Mouse (Mus musculus) bone marrow, adult 2 months (tissue): ENCODE data around the gene Rom1. TPM values are rescaled to one million over a fixed set of nuclear protein-coding genes. Genes with fewer than 3 reads are reported as not detected.

Experiments used
- H3K27ac ChIP-seq: fragments of 200-500 bp; 2 replicates; pipeline ENCODE4 v1.5.1; 2012; ENCODE audit warnings: low read depth, mild to moderate bottlenecking, control low read depth, inconsistent platforms, low read length; ENCODE audit not compliant: control insufficient read depth, poor library complexity, insufficient read depth
- H3K4me1 ChIP-seq: fragments of 200-500 bp; 2 replicates; pipeline ENCODE4 v1.6.1; 2011; ENCODE audit warnings: low read length; ENCODE audit not compliant: control insufficient read depth, insufficient read depth
- H3K4me3 ChIP-seq: fragments of 200-500 bp; replicated peaks from 2 replicates; pipeline ENCODE3; 2011; ENCODE audit warnings: mild to moderate bottlenecking, low read depth, low read length, control low read depth; ENCODE audit not compliant: control insufficient read depth
- CTCF ChIP-seq: fragments of 200-500 bp; IDR thresholded peaks from 2 replicates; pipeline ENCODE4 v1.5.1; 2011; ENCODE audit warnings: low read length, control low read depth; ENCODE audit not compliant: control insufficient read depth, insufficient read depth
- POLR2A ChIP-seq: fragments of 200-500 bp; IDR thresholded peaks from 2 replicates; pipeline ENCODE4 v1.6.1; 2011; ENCODE audit warnings: low read depth, mild to moderate bottlenecking, control low read depth, low read length, borderline replicate concordance; ENCODE audit not compliant: control insufficient read depth
- WGBS: fragments of 180-500 bp; shearing (Covaris S2); methylation state at CpG from one replicate; pipeline ENCODE4 v1.1.7; 2018; 5-methylcytosine and 5-hydroxymethylcytosine counted together
- polyA plus RNA-seq: library from polyadenylated mRNA; stranded (reverse); fragments of >200 nt; gene quantifications from 2 replicates; pipeline ENCODE4 v1.2.4, GENCODE M21; 2011; ENCODE audit warnings: low replicate concordance; ENCODE audit not compliant: missing spikeins, insufficient read depth, insufficient read length

Gene Rom1
- polyA plus RNA-seq, 1 experiment: 9.7 TPM

GRCm38 (mm10) chr19:8920073-8920736 lies 9.0 kb downstream of the Rom1 start, which contains the start of gene B3gat3:
Gene B3gat3 (plus strand): TSS chr19:8920374.
- Histone ChIP-seq H3K4me1 (peaks cover 3% of the 10 kb centered on the region; the same call in 1 of the 2 replicates), H3K27ac (peak within 1 kb of the TSS; percentile 86), H3K4me3 (peak within 1 kb of the TSS; percentile 91)
- peak; percentile 66; the same call in 1 of the 2 replicates for TF ChIP-seq POLR2A
- no peak for TF ChIP-seq CTCF
- 1% methylated on average over 50 of the region's 50 CpGs for WGBS

- TF ChIP-seq POLR2A: no peak
- TF ChIP-seq CTCF: no peak
- peaks cover 3% of the 10 kb centered on the region; the same call in 1 of the 2 replicates for H3K4me1 ChIP-seq
- H3K4me3 ChIP-seq: peak overlapping the region; percentile 11
- 70% methylated on average over 6 of the region's 6 CpGs for WGBS
- no peak overlapping the region; the same call in 1 of the 2 replicates for H3K27ac ChIP-seq
Measured at GRCm38 (mm10) chr19:8919684-8920072, 9.5 kb downstream of the Rom1 start.

GRCm38 (mm10) chr19:8919000-8919399 lies 10.2 kb downstream of the Rom1 start:
- Histone ChIP-seq H3K4me3 (no peak overlapping the region), H3K4me1 (peaks cover 3% of the 10 kb centered on the region; the same call in 1 of the 2 replicates), H3K27ac (no peak overlapping the region)
- WGBS: 52% methylated on average over 3 of the region's 3 CpGs
- TF ChIP-seq POLR2A: no peak
- no peak for TF ChIP-seq CTCF

GRCm38 (mm10) chr19:8914212-8914611 lies 14.9 kb downstream of the Rom1 start:
- Histone ChIP-seq H3K4me1 (no peaks in the 10 kb centered on the region), H3K4me3 (no peak overlapping the region), H3K27ac (no peak overlapping the region)
- 94% methylated on average over 3 of the region's 3 CpGs for WGBS
- TF ChIP-seq POLR2A: no peak
- no peak for TF ChIP-seq CTCF

- H3K4me1 ChIP-seq: no peaks in the 10 kb centered on the region
- 92% methylated on average over 5 of the region's 5 CpGs for WGBS
- no peak overlapping the region for H3K27ac ChIP-seq
- TF ChIP-seq CTCF: no peak
- no peak for TF ChIP-seq POLR2A
- no peak overlapping the region for H3K4me3 ChIP-seq
Measured at GRCm38 (mm10) chr19:8911810-8912209, 17.3 kb downstream of the Rom1 start.

GRCm38 (mm10) chr19:8908531-8908930 lies 20.6 kb downstream of the Rom1 start:
- 91% methylated on average over 6 of the region's 6 CpGs for WGBS
- no peak overlapping the region for H3K4me3 ChIP-seq

GRCm38 (mm10) chr19:8903412-8903811 lies 25.7 kb downstream of the Rom1 start:
- Histone ChIP-seq H3K4me3 (no peak overlapping the region), H3K27ac (no peak overlapping the region), H3K4me1 (peaks cover 1% of the 10 kb centered on the region; the same call in 1 of the 2 replicates)
- WGBS: 90% methylated on average over 5 of the region's 5 CpGs
- TF ChIP-seq POLR2A (no peak), CTCF (no peak)

More at GRCm38 (mm10) chr19:8908531-8908930, 20.6 kb downstream of the Rom1 start:
- no peak for TF ChIP-seq POLR2A
- Histone ChIP-seq H3K4me1 (no peaks in the 10 kb centered on the region), H3K27ac (no peak overlapping the region)

- Histone ChIP-seq H3K4me3 (no peak overlapping the region), H3K27ac (no peak overlapping the region), H3K4me1 (peaks cover 4% of the 10 kb centered on the region; the same call in 1 of the 2 replicates)
- WGBS: 47% methylated on average over 3 of the region's 3 CpGs
- TF ChIP-seq POLR2A (no peak), CTCF (no peak)
Measured at GRCm38 (mm10) chr19:8899079-8899478, 30.1 kb downstream of the Rom1 start.

- TF ChIP-seq CTCF (no peak), POLR2A (no peak)
- H3K4me1 ChIP-seq: peaks cover 4% of the 10 kb centered on the region; the same call in 1 of the 2 replicates
- 2% methylated on average over 13 of the region's 13 CpGs for WGBS
Measured at GRCm38 (mm10) chr19:8898576-8898975, 30.6 kb downstream of the Rom1 start.

More at GRCm38 (mm10) chr19:8898576-8898975, 30.6 kb downstream of the Rom1 start:
- peak overlapping the region; percentile 76 for H3K4me3 ChIP-seq
- peak overlapping the region; percentile 71 for H3K27ac ChIP-seq
